Mouse (Mus musculus): ENCODE results near the gene Drd2. TPM values are rescaled to one million over a fixed set of nuclear protein-coding genes. Genes with fewer than 3 reads are reported as not detected.

The Drd2 gene
- polyA plus RNA-seq, 1 experiment from 2014 or later: 3.9 TPM

GRCm38 (mm10) chr9:49456136-49456535 lies 115.7 kb downstream of the Drd2 start:
- H3K27me3 ChIP-seq: no peaks in the 10 kb centered on the region
- no peak for ATAC-seq (replicated peaks)
- H3K4me3 ChIP-seq: no peak overlapping the region
- H3K36me3 ChIP-seq: no peaks in the 10 kb centered on the region
- no peak overlapping the region for H3K27ac ChIP-seq (replicated peaks)
- no peaks in the 10 kb centered on the region for H3K4me1 ChIP-seq
- WGBS: 87% methylated on average over 3 of the region's 3 CpGs
- no peak overlapping the region for H3K9ac ChIP-seq (replicated peaks)
- no peaks in the 10 kb centered on the region for H3K9me3 ChIP-seq
- no peak overlapping the region for H3K4me2 ChIP-seq (replicated peaks)

Other genes starting within 250 kb of the Drd2 start
- gene Gm4894, start 90.1 kb upstream of the Drd2 start, polyA plus RNA-seq (2015; fragmentation: Nextera tagmentation; extraction: Ambion mirVana): not detected in 2 replicates
- not detected in 2 replicates for gene Ankk1, start 86.4 kb downstream of the Drd2 start, polyA plus RNA-seq (2015; fragmentation: Nextera tagmentation; extraction: Ambion mirVana)
- gene Ttc12, start 145.6 kb downstream of the Drd2 start, polyA plus RNA-seq (2015; fragmentation: Nextera tagmentation; extraction: Ambion mirVana): 0.83 and 1.8 TPM in 2 replicates

Measured in forebrain, embryonic 15.5 days (tissue).